Mouse (Mus musculus) ES-E14 (cell line): ENCODE measurements at regions not wholly inside any gene's neighbourhood (a gene's known extent, or its start where the extent isn't known, plus 50 kb on each side); places are given as distances from the start of the nearest gene placed in this dataset.

Experiments used
- CHD2 ChIP-seq: IDR thresholded peaks from 2 replicates; pipeline ENCODE4 v1.6.1; 2014; ENCODE audit warnings: mild to moderate bottlenecking, low read depth, low read length, inconsistent platforms
- HCFC1 ChIP-seq: IDR thresholded peaks from 2 replicates; pipeline ENCODE4 v1.6.1; 2012; ENCODE audit warnings: low read length, inconsistent platforms, borderline replicate concordance; ENCODE audit not compliant: insufficient read depth
- MAFK ChIP-seq: IDR thresholded peaks from 2 replicates; pipeline ENCODE4 v1.6.1; 2014; ENCODE audit warnings: mild to moderate bottlenecking, low read depth, low read length, inconsistent platforms; ENCODE audit not compliant: insufficient read depth
- ZC3H11A ChIP-seq: IDR thresholded peaks from 2 replicates; pipeline ENCODE4 v1.6.1; 2012; ENCODE audit warnings: low read depth, mild to moderate bottlenecking, inconsistent platforms, low read length, borderline replicate concordance
- ZNF384 ChIP-seq: IDR thresholded peaks from 2 replicates; pipeline ENCODE4 v1.6.1; 2012; ENCODE audit warnings: low read depth, low read length, inconsistent platforms

- no peak for TF ChIP-seq HCFC1
- no peak for TF ChIP-seq ZNF384
- TF ChIP-seq ZC3H11A: no peak
- TF ChIP-seq CHD2: no peak
- no peak for TF ChIP-seq MAFK
These were observed 171.3 kb downstream of the Cryba4 start for GRCm38 (mm10) chr5:112081006-112081405.
